Mouse (Mus musculus) heart, adult 8-10 months (tissue): ENCODE data around the gene Epha3. TPM values are rescaled to one million over a fixed set of nuclear protein-coding genes. Genes with fewer than 3 reads are reported as not detected.

Experiments used
- DNase-seq: peaks from one replicate; pipeline ENCODE4 v3.0.0; 2022; ENCODE audit warnings: low spot score
- total RNA-seq, 4 experiments: library from RNA; stranded (reverse); gene quantifications; 2 replicates each; pipeline ENCODE4 v1.2.4; 2022

Gene Epha3
- total RNA-seq, 4 experiments from 2014 or later, result 0.20 to 0.73 (median 0.53) TPM

DNA sequence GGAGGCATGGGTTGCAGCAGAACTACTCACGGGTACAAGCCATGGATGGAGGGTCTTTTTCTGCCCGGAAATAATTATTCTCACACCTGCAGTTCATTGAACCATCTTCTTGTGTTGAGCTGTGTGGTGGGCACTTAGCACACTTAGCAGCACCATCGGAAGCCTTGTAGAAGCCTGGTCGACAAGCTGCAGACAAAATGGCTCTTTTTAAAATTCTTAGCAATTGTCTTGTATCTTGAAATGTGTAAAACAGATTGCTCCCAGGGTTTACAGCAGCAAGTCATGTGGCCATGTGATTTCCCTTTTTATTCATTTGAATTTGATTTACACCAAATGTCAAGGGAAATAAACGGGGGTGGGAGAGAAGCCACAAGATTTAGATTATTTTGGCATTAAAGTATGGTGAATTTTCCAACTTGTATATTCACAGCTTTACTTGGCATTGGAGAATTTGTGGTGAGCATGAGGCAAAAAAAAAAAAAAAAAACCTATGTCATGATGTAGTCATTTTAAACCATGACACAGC lies 210.5 kb downstream of the Epha3 start:
- DNase-seq, result no peak

DNA sequence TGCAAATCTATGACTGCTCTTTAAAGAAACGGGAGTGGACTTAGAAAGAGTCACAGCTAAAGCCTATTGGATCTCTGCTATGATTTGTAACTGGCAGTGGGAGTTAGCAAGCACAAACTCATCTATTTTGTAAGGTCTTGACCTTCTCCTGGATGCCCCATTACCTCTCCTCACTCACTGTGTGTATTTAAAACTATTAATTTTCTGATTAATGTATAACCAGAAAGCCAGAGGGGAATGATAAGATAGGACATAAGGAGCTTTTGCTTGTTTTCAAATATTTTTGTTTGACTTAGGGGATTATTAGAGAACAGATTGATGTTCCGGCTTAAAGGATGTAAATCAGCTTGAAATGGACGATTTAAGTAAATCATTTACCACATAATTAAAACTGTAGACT lies 213.2 kb downstream of the Epha3 start:
- no peak for DNase-seq

DNA sequence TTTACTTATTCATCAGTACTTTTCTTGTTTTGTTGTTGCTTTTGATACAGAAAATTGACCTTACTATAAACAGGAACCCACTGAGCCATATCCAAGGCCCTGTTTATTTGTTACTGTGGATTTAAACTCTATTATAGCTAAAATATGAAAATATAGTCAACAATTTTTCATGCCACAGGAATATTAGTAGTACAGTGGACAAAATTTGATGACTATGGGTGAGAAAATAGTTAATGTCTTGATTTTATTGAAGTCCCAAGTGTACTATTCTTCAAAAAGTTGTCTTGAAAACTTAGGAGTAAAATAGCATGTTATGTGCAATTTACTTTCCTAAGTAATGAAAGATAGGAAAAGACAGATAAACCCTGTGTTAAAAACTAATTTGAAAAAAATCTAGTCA lies 217.4 kb downstream of the Epha3 start:
- DNase-seq, result no peak

DNA sequence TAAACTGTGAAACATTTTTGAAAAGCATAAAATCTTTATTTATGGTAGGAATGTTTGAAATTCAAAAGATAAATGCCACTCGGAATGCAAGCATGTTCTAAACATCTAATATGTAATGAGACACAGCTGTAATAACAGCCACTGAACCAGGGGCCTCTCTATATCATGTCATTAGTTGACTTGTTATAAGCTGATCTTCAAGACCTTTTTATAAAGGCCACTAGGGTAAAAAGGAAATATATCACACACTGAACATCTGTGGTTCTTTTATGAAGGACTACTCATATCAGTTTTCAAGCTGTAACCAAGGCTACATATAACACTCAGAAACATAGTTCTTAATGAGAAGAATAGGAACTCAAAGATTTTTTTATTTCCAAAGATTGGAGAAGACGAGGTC lies 221.3 kb downstream of the Epha3 start:
- no peak for DNase-seq

DNA sequence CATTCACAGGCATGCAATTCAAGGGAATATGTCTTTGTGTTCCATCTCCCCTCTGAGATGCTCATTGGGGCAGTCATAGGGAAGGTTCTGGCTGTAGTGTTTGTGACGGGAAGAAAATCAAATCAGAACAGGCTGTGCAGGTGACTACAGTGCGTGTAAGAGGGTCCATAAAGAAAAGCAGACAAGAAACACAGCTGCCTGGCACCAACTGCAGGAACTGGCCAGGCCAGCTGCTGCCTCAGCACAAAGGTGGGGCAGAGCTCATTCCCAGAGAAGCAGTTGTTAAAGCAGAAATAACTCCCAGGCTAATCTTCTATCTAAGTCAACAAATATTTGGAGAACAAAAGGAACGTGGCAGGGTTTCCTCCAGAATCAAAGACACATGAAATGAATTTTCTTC lies 222.4 kb downstream of the Epha3 start:
- no peak for DNase-seq

DNA sequence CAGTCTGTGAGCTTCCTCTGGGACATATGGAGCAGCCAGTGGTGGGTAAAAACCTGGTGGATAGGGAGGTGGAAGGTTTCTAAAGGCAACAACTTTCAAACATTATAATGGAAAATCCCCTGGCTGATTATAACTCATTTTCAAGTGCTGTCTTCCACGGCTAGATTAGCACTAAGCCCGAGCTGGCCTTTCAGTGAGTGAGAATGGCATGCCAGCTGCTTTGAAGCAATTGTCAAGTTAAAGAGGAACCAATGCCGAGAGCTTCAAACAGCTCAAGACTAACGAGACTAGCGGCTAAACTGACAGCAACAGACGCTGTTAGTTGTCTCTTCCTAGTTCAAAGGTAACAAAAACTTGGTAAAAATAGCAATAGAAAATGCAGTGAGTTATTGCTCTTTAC lies 225.3 kb downstream of the Epha3 start:
- DNase-seq, result no peak

DNA sequence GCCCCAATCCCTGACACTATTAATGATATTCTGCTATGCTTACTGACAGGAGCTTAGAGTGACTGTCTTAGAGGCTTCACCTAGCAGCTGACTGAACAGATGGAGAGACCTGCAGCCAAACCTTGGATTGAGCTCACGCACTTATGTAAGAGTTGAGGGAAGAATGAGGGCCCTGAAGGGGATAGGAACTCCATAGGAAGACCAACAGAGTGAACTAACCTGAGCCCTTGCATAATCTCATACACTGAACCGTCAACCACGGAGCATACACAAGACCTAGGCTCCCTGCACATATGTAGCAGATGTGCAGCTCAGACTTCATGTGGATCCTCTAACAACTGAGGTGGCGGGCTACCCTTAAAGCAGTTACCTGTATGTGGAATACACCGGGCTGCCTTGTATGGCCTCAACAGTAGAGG lies 230.2 kb downstream of the Epha3 start:
- no peak for DNase-seq

DNA sequence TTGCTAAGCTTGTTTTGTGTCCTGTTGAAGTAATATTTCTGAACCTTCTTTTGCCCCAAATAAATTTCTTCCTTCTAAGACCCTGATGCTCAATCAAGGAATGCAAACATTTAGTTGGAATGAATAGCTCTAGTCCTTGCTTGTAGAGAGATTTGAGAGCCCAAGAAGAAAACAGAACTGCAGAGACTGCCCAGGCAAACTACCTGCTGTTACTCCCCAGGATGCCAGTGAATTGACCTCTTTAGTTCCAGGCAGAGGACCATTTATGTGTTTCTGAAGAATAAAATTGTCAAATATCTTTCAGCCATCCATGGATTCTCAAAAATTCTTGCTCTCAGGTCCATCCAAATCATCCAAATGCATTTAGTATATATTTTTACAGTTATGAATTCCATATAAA lies 238.7 kb downstream of the Epha3 start:
- DNase-seq, result no peak

DNA sequence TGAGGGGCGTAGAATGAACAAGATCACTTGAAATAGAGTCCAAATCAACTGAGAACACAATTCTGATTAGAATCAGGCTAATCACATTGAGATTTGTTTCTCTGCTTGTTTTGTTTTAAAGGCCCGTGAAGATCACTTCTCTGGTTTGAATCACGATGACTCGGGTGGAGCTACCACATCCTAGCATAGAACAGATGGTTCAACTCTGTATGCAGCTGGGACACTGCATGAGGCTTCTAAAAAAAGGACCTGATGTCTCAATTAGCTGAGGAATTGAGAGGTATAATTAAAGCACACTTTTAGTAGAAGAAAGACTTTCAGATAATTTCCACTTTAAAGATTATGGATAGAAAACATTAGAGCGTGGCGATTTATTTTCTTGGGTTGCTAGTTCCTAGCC lies 242.1 kb downstream of the Epha3 start:
- no peak for DNase-seq

DNA sequence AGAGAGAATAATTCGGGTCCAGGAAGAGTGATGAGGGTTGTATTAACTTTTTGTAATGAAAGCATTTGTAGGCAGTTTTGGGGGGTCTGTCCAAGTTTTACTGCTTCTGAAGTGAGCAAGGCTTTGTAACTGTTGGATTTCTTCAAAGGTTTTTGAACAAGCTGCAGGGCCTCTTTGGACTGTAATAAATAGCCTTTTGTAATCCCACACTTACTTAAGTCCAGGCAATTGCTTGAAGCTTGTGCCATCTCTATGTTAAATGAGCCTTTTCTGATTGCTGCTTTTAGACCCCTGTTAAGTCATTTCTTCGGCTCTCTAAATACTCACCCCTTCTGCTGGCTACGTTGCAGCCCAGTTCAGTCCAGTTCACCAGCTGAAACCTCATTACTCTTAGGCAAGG lies 248.6 kb downstream of the Epha3 start:
- no peak for DNase-seq

DNA sequence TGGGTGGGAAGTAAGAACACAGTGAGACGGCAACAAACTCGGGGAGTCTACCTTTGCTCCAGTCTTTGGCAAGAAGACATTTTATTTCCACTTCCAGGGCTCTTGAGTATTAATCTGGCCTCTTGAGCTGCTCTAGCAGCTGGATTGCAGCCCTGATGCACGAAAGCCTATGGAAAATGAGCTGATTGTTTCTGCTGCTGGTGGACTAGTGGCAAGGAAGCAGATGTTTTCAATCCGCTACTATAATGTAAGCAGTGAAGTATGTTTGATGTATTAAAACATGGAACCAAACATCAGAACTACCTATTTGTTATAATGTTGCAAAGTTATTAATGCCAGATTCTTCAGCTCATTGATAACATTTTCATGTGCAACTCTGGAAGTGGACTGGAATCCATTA lies 251.0 kb downstream of the Epha3 start:
- no peak for DNase-seq

DNA sequence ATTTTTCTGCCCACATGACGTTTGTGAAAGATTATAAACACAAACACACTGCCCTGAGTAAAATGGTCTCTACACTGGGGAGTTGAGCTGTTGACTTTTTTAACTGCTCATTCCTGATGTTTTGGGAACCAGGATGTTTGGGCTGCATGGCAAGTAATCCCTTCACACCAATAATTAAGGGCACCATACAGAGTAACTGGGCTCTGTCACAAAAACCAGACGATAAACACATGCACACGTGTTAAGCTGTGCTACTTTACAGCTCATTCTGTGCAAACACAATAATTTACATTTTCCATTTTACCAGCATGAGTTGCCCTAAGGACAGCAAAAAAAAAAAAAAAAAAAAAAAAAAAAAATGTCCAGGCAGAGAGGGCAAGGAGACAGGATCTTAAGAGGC lies 263.7 kb downstream of the Epha3 start:
- DNase-seq, result no peak

DNA sequence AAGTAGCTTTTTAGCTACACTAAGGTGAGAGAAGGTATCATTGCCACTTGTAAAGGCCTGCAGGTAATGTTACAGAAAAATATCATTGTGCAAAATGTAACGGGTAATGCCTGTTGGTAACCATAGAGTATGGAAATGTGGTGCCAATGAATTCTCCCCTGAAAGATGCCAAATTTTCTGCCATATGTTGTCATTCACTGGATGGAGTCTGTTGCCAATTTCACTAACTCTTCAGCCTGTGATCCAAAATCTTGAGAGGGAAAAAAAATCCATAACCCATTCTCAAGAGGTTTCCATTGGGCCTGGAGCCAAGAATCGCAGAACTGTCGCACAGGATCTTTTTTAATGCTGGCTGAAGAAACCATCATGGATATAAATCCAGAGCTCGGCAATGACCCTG lies 269.3 kb downstream of the Epha3 start:
- DNase-seq, result no peak

DNA sequence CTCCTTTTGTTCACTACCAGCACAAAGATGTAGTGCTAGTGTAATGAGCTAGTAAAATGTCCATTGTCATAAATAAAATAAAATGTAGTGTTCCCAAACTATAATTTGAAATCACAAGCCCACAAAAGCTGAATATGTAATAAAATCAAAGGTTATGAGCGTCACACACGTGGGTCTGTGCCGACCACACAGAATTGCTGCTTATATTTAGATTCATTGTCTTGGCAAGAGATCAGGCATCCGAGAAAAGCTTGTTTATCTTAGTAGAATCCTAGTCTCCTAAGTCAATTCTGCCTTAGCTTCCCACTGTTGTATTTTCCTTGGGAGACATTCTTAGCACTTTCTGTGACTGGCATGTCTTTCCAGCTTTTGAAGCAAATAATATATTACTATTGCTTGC lies 294.2 kb downstream of the Epha3 start:
- DNase-seq, result no peak

DNA sequence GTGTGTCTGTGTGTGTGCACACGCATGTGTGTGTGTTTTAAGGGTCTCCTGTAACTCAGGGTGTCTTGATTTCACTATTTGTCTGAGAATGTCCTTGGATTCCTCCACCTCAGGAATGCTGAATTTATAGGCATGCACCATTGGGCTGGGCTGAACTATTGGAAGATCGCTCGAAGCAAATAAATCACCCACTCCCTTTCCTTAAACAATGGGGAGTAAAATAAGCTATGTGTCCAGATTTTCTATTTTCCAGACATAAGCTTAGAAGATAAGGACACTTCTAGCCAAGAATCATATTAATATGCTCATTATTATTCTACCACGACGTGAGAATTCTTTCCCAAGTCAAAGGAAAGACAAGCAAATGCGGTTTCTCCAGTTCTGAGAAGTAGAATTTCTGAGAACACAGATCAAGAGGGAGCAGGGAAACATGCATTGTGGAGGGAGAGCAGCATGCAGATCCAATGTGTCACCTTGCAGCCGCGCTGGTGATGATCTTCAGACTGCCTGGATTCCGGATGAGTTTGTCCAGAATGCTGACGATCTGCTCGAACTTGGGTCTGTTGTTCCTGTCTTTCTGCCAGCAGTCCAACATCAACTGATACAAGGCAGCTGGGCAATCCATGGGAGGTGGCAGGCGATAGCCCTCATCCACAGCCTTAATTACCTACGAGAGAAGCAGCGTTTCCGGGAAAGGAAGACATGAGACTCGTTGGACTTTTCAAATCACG lies 297.7 kb downstream of the Epha3 start:
- no peak for DNase-seq

DNA sequence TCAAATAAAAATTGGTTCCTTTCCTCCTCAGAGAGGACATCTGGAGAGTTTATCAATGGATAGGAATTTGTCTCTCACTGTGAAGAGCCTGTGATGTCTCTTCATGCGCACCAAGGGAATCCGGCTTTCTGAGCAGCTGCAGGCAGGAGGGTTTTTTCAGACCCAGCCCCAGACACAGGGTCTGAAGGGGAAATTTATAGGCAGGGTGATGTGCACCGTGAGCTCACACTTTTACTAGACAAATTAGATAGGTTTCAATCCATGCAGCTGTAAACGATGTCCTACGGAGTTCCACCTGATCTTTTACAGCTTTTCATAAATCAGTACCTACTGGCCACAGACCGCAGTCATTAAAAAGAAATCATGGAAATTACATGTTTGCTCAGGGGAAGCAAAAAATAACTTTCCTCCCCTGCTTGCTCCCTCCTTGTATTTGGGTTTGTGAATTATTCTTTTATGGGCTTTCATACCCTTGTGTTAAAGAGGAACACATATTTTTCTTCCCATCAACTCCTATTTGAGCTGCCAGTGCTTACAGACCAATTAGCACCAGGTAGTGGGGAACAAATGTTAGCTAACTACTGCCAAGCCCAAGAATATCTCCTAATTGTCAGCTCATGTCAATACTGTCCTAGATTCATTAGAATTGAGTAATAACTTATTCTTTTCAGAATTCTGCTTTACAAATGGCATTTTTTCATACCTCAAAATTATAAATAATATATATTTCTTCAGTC lies 307.4 kb downstream of the Epha3 start:
- no peak for DNase-seq

DNA sequence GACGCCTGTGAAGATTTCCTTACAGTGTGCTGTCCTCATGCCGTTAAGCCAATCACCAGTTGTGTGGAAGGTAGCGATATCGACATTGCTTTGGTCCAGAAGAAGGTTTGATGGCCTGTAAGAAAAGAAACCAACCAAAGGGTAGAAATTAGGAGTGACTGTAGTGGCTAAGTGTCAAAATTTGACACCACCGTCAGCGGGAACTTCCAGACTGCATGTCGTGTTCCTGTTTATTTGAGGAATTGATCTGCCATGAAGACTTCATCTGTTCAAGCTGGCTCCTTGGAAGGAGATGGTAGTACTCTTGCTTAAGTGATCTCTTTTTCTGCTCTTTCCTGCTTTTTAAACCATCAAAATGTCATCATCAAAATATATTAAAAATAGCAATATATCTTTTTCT lies 311.4 kb downstream of the Epha3 start:
- DNase-seq, result no peak

DNA sequence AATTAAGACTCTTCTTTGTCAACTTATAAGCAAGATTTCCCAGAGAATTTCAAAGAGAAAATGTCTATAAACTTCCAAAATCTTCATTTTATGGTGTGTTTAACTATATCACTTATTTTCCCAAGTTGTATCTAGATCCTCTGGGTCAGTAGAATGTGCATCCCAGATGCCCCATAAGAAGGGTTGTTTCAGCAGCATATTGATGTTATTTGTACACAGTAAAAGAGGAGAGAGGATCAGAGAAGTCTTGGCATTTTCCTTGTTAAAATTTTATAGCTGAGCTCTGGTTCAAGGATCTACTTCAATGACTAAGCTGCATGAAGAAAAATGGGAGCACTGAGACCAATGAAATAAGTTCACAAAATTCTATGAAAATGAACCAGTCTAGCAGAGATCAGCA lies 324.5 kb downstream of the Epha3 start:
- no peak for DNase-seq

DNA sequence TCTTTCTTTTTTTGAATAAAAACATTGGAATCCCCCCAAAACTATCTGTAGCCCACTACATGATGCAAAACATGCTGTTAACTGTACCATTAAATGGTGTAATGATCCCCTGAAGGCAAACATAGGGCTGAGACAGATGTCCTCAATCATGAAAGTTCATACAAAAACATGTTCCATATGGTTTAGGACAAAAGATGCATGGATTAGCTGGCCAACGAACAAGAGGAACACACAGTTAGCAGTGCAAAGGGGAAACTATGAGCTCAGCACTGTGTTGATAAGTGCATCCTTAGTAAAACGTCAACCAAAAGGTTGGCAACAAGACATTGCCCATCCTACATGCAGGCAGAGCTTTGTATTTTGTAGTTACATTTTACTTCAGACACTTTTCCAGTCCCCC lies 335.2 kb downstream of the Epha3 start:
- DNase-seq, result no peak

DNA sequence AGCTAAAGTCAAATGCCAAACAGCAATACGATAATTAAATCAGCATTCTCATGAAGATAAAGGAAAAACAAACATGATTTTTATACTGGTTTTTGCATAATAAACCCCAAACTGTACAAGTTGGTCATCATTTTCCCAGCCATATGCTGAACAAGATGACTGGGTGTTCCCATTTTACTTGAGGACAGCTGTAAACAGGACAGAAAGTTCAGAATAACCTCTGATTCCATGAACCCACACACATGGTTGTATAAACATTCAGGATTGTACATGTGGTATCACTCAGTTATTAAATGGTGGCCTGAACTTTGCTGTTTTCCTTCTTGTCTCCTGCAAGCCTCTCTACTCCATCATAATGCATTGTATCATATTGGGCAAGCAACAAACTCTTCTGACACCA lies 346.3 kb downstream of the Epha3 start:
- no peak for DNase-seq

DNA sequence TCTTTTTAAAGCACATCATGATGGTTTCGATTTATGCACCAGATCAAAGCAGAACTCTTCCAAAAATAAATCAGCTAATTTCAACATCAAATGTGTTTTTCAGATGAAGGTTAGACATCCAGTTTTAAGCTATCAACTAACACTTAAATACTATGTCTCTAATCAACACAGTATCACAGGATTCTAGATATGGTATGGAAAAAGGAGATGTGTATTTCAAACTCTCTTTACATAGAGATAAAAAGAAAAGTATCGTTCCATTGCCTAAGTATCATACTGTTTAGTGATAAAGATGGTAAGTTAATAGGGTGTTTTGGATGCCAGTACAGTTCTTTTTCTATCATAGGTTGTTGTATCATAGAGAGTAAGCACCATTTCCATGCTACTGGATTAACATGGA lies 353.9 kb downstream of the Epha3 start:
- DNase-seq, result no peak

DNA sequence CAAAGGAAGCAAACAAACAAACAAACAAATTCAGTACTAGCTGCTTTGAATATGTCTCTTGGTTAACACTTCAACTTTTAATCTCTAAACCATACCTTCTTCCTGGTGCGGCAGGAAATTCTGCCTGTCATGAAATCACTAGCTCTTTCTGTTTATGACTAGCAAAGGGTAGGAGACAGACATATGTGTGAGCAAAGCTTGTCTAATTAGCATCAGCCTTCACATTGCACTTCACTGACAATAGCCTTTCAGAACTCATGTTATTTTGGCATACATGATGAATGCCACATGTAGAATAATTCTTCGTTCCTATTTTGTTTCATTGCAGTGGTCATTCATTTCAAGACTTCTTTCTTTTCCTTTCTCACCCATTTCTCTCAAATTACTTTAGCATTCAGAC lies 357.5 kb downstream of the Epha3 start:
- no peak for DNase-seq

DNA sequence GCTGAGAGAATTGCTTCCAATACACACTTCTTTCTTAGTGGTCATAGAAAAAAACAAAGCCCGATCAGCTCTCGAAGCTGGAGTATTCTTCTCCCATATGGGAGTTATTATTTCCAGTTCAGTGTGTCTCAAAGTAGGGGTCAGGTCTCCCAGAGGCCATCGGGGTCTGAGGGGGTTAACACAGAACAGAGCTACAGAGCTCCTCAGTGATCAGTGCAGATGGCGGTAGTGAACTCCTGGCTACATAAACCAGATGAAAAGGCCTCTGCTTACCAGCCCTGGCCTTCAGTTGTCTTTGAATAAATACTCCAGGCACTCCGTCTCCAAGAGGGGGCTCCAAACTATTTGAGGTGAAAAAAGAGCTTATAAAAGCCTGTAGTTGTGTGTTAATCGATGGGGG lies 362.5 kb downstream of the Epha3 start:
- DNase-seq, result no peak
